Mouse (Mus musculus): ENCODE measurements around the gene Slc35f4. TPM values are rescaled to one million over a fixed set of nuclear protein-coding genes. Genes with fewer than 3 reads are reported as not detected.

Slc35f4 gene
- polyA plus RNA-seq, 1 experiment from 2014 or later: 10.2 TPM

- Histone ChIP-seq H3K9me3 (no peaks in the 10 kb centered on the region), H3K4me2 (no peak overlapping the region), H3K36me3 (no peaks in the 10 kb centered on the region), H3K27me3 (no peaks in the 10 kb centered on the region), H3K4me1 (replicated peaks) (no peaks in the 10 kb centered on the region), H3K27ac (no peak overlapping the region), H3K4me3 (no peak overlapping the region), H3K9ac (no peak overlapping the region)
- WGBS: 79% methylated on average over 3 of the region's 3 CpGs
- no peak for ATAC-seq (ENCODE audit: low FRiP score)
These were observed 65.0 kb downstream of the Slc35f4 start for GRCm38 (mm10) chr14:49460799-49461198.

GRCm38 (mm10) chr14:49454283-49454914 is 71.4 kb downstream of the Slc35f4 start:
- Histone ChIP-seq H3K4me1 (replicated peaks) (peaks cover 10% of the 10 kb centered on the region), H3K4me2 (no peak overlapping the region), H3K27me3 (no peaks in the 10 kb centered on the region), H3K4me3 (no peak overlapping the region), H3K27ac (peak overlapping the region; percentile 30; the same call in 1 of the 2 replicates), H3K9ac (no peak overlapping the region), H3K9me3 (no peaks in the 10 kb centered on the region), H3K36me3 (no peaks in the 10 kb centered on the region)
- WGBS: 78% methylated on average over 6 of the region's 6 CpGs
- no peak for ATAC-seq (ENCODE audit: low FRiP score)

GRCm38 (mm10) chr14:49453782-49454181 is 72.1 kb downstream of the Slc35f4 start:
- H3K27me3 ChIP-seq: no peaks in the 10 kb centered on the region
- no peak overlapping the region for H3K27ac ChIP-seq
- no peak overlapping the region for H3K4me3 ChIP-seq
- no peak overlapping the region for H3K4me2 ChIP-seq
- H3K9me3 ChIP-seq: no peaks in the 10 kb centered on the region
- H3K9ac ChIP-seq: no peak overlapping the region
- peaks cover 10% of the 10 kb centered on the region for H3K4me1 ChIP-seq (replicated peaks)
- H3K36me3 ChIP-seq: no peaks in the 10 kb centered on the region
- no peak for ATAC-seq (ENCODE audit: low FRiP score)
- 28% methylated on average over 3 of the region's 3 CpGs for WGBS

- H3K27ac ChIP-seq: 0 out of 2 replicates have a peak overlapping the region, but pooled peaks have one; percentile 35
- WGBS: 10% methylated on average over 7 of the region's 7 CpGs
- no peak for ATAC-seq (ENCODE audit: low FRiP score)
- H3K4me1 ChIP-seq (replicated peaks): 0 out of 2 replicates have a peak, but pooled peaks cover 3% of the 10 kb centered on the region
- H3K9ac ChIP-seq: no peak overlapping the region
- no peaks in the 10 kb centered on the region for H3K9me3 ChIP-seq
- no peak overlapping the region for H3K4me3 ChIP-seq
- H3K27me3 ChIP-seq: no peaks in the 10 kb centered on the region
- H3K4me2 ChIP-seq: no peak overlapping the region
- no peaks in the 10 kb centered on the region for H3K36me3 ChIP-seq
These were observed 78.2 kb downstream of the Slc35f4 start for GRCm38 (mm10) chr14:49447669-49448068.

GRCm38 (mm10) chr14:49446461-49446860 is 79.4 kb downstream of the Slc35f4 start:
- no peak for ATAC-seq (ENCODE audit: low FRiP score)
- H3K9me3 ChIP-seq: no peaks in the 10 kb centered on the region
- no peaks in the 10 kb centered on the region for H3K27me3 ChIP-seq
- no peak overlapping the region for H3K4me3 ChIP-seq
- H3K27ac ChIP-seq: no peak overlapping the region
- 44% methylated on average over 7 of the region's 7 CpGs for WGBS
- H3K36me3 ChIP-seq: no peaks in the 10 kb centered on the region
- no peak overlapping the region for H3K4me2 ChIP-seq
- H3K4me1 ChIP-seq (replicated peaks): 0 out of 2 replicates have a peak, but pooled peaks cover 3% of the 10 kb centered on the region
- no peak overlapping the region for H3K9ac ChIP-seq

GRCm38 (mm10) chr14:49436811-49437210 is 89.0 kb downstream of the Slc35f4 start:
- H3K36me3 ChIP-seq: no peaks in the 10 kb centered on the region
- no peaks in the 10 kb centered on the region for H3K27me3 ChIP-seq
- H3K4me1 ChIP-seq (replicated peaks): no peaks in the 10 kb centered on the region
- H3K27ac ChIP-seq: no peak overlapping the region
- no peak overlapping the region for H3K4me3 ChIP-seq
- no peak overlapping the region for H3K9ac ChIP-seq
- WGBS: 91% methylated on average over 3 of the region's 3 CpGs
- no peak overlapping the region for H3K4me2 ChIP-seq
- ATAC-seq (ENCODE audit: low FRiP score): no peak
- H3K9me3 ChIP-seq: no peaks in the 10 kb centered on the region

- H3K4me2 ChIP-seq: no peak overlapping the region
- no peak for ATAC-seq (ENCODE audit: low FRiP score)
- H3K4me1 ChIP-seq (replicated peaks): no peaks in the 10 kb centered on the region
- no peak overlapping the region for H3K27ac ChIP-seq
- H3K9ac ChIP-seq: no peak overlapping the region
- H3K4me3 ChIP-seq: no peak overlapping the region
- H3K9me3 ChIP-seq: no peaks in the 10 kb centered on the region
- WGBS: 74% methylated on average over 5 of the region's 5 CpGs
- no peaks in the 10 kb centered on the region for H3K36me3 ChIP-seq
- H3K27me3 ChIP-seq: no peaks in the 10 kb centered on the region
These were observed 94.0 kb downstream of the Slc35f4 start for GRCm38 (mm10) chr14:49431821-49432220.

GRCm38 (mm10) chr14:49392482-49392881 is 133.4 kb downstream of the Slc35f4 start:
- 47% methylated on average over 1 of the region's 1 CpGs for WGBS
- Histone ChIP-seq H3K9me3 (no peaks in the 10 kb centered on the region), H3K27ac (no peak overlapping the region), H3K4me2 (no peak overlapping the region), H3K4me1 (replicated peaks) (no peaks in the 10 kb centered on the region), H3K4me3 (no peak overlapping the region), H3K36me3 (no peaks in the 10 kb centered on the region), H3K9ac (no peak overlapping the region), H3K27me3 (no peaks in the 10 kb centered on the region)
- ATAC-seq (ENCODE audit: low FRiP score): no peak

GRCm38 (mm10) chr14:49362161-49362560 is 163.7 kb downstream of the Slc35f4 start:
- H3K4me1 ChIP-seq (replicated peaks): no peaks in the 10 kb centered on the region
- H3K36me3 ChIP-seq: no peaks in the 10 kb centered on the region
- no peak for ATAC-seq (ENCODE audit: low FRiP score)
- H3K9ac ChIP-seq: no peak overlapping the region
- H3K4me3 ChIP-seq: no peak overlapping the region
- 56% methylated on average over 2 of the region's 2 CpGs for WGBS
- no peaks in the 10 kb centered on the region for H3K27me3 ChIP-seq
- no peak overlapping the region for H3K4me2 ChIP-seq
- H3K27ac ChIP-seq: no peak overlapping the region
- H3K9me3 ChIP-seq: no peaks in the 10 kb centered on the region

GRCm38 (mm10) chr14:49355561-49355960 is 170.3 kb downstream of the Slc35f4 start:
- Histone ChIP-seq H3K4me3 (no peak overlapping the region), H3K36me3 (no peaks in the 10 kb centered on the region), H3K9ac (no peak overlapping the region), H3K27ac (no peak overlapping the region), H3K27me3 (no peaks in the 10 kb centered on the region), H3K4me1 (replicated peaks) (no peaks in the 10 kb centered on the region), H3K9me3 (no peaks in the 10 kb centered on the region), H3K4me2 (no peak overlapping the region)
- no peak for ATAC-seq (ENCODE audit: low FRiP score)

GRCm38 (mm10) chr14:49348897-49349250 is 177.0 kb downstream of the Slc35f4 start:
- Histone ChIP-seq H3K27me3 (no peaks in the 10 kb centered on the region), H3K4me2 (no peak overlapping the region), H3K27ac (no peak overlapping the region), H3K9ac (no peak overlapping the region), H3K36me3 (no peaks in the 10 kb centered on the region), H3K4me1 (replicated peaks) (no peaks in the 10 kb centered on the region), H3K9me3 (no peaks in the 10 kb centered on the region), H3K4me3 (no peak overlapping the region)
- 65% methylated on average over 1 of the region's 1 CpGs for WGBS
- no peak for ATAC-seq (ENCODE audit: low FRiP score)

GRCm38 (mm10) chr14:49348164-49348896 is 177.5 kb downstream of the Slc35f4 start:
- no peak overlapping the region for H3K9ac ChIP-seq
- no peaks in the 10 kb centered on the region for H3K36me3 ChIP-seq
- H3K9me3 ChIP-seq: no peaks in the 10 kb centered on the region
- H3K4me3 ChIP-seq: no peak overlapping the region
- no peak for ATAC-seq (ENCODE audit: low FRiP score)
- no peaks in the 10 kb centered on the region for H3K27me3 ChIP-seq
- no peak overlapping the region for H3K4me2 ChIP-seq
- WGBS: 72% methylated on average over 7 of the region's 7 CpGs
- no peaks in the 10 kb centered on the region for H3K4me1 ChIP-seq (replicated peaks)
- H3K27ac ChIP-seq: no peak overlapping the region

GRCm38 (mm10) chr14:49345835-49346234 is 180.0 kb downstream of the Slc35f4 start:
- Histone ChIP-seq H3K27me3 (no peaks in the 10 kb centered on the region), H3K9me3 (no peaks in the 10 kb centered on the region), H3K4me1 (replicated peaks) (no peaks in the 10 kb centered on the region), H3K9ac (no peak overlapping the region), H3K27ac (no peak overlapping the region), H3K4me2 (no peak overlapping the region), H3K36me3 (no peaks in the 10 kb centered on the region), H3K4me3 (no peak overlapping the region)
- no peak for ATAC-seq (ENCODE audit: low FRiP score)
- 95% methylated on average over 2 of the region's 2 CpGs for WGBS

Data from hindbrain, embryonic 13.5 days (tissue).